Mouse (Mus musculus): Measurements from ENCODE around the gene Synpo2. TPM values are rescaled to one million over a fixed set of nuclear protein-coding genes. Genes with fewer than 3 reads are reported as not detected.

The Synpo2 gene
- polyA plus RNA-seq, 1 experiment from 2014 or later = 1.5 TPM

- no peak for ATAC-seq
Measured at GRCm38 (mm10) chr3:123237446-123237845, 1.5 kb upstream of the Synpo2 start.

GRCm38 (mm10) chr3:123237039-123237438 lies 1.1 kb upstream of the Synpo2 start:
- WGBS = 30% methylated on average over 7 of the region's 7 CpGs
- H3K4me3 ChIP-seq (replicated peaks) = no peak overlapping the region
- H3K9me3 ChIP-seq = no peaks in the 10 kb centered on the region

More at GRCm38 (mm10) chr3:123237446-123237845, 1.5 kb upstream of the Synpo2 start:
- no peak overlapping the region for H3K4me3 ChIP-seq (replicated peaks)
- H3K9ac ChIP-seq (replicated peaks) = no peak overlapping the region
- peaks cover 11% of the 10 kb centered on the region for H3K4me1 ChIP-seq (replicated peaks)
- H3K36me3 ChIP-seq = no peaks in the 10 kb centered on the region
- no peak overlapping the region for H3K27ac ChIP-seq
- H3K27me3 ChIP-seq = peaks cover 17% of the 10 kb centered on the region
- H3K4me2 ChIP-seq (replicated peaks) = no peak overlapping the region
- H3K9me3 ChIP-seq = no peaks in the 10 kb centered on the region

GRCm38 (mm10) chr3:123235495-123235894 lies 454 bp downstream of the Synpo2 start:
- peak; percentile 34; the same call in 1 of the 2 replicates for ATAC-seq

More at GRCm38 (mm10) chr3:123237039-123237438, 1.1 kb upstream of the Synpo2 start:
- Histone ChIP-seq H3K4me2 (replicated peaks) (no peak overlapping the region), H3K27ac (no peak overlapping the region), H3K9ac (replicated peaks) (no peak overlapping the region), H3K4me1 (replicated peaks) (peaks cover 11% of the 10 kb centered on the region), H3K27me3 (peaks cover 17% of the 10 kb centered on the region), H3K36me3 (no peaks in the 10 kb centered on the region)
- no peak for ATAC-seq

GRCm38 (mm10) chr3:123234191-123234836 lies 1.6 kb downstream of the Synpo2 start:
- ATAC-seq = no peak
- Histone ChIP-seq H3K27ac (no peak overlapping the region), H3K27me3 (peaks cover 17% of the 10 kb centered on the region), H3K9me3 (no peaks in the 10 kb centered on the region), H3K36me3 (no peaks in the 10 kb centered on the region), H3K9ac (replicated peaks) (no peak overlapping the region), H3K4me3 (replicated peaks) (no peak overlapping the region), H3K4me1 (replicated peaks) (peaks cover 11% of the 10 kb centered on the region), H3K4me2 (replicated peaks) (no peak overlapping the region)
- WGBS = 46% methylated on average over 16 of the region's 16 CpGs

More at GRCm38 (mm10) chr3:123235495-123235894, 454 bp downstream of the Synpo2 start:
- Histone ChIP-seq H3K9me3 (no peaks in the 10 kb centered on the region), H3K36me3 (no peaks in the 10 kb centered on the region), H3K4me1 (replicated peaks) (peaks cover 11% of the 10 kb centered on the region), H3K4me2 (replicated peaks) (peak overlapping the region; percentile 88), H3K27ac (no peak overlapping the region), H3K27me3 (peaks cover 17% of the 10 kb centered on the region), H3K9ac (replicated peaks) (peak overlapping the region; percentile 45; the same call in 1 of the 2 replicates), H3K4me3 (replicated peaks) (peak overlapping the region; percentile 46)
- whole genome bisulfite sequencing = 14% methylated on average over 7 of the region's 7 CpGs

GRCm38 (mm10) chr3:123231639-123232038 lies 4.3 kb downstream of the Synpo2 start:
- Histone ChIP-seq H3K36me3 (no peaks in the 10 kb centered on the region), H3K27me3 (peaks cover 13% of the 10 kb centered on the region; the same call in 1 of the 2 replicates), H3K9me3 (no peaks in the 10 kb centered on the region), H3K27ac (no peak overlapping the region), H3K4me1 (replicated peaks) (peaks cover 11% of the 10 kb centered on the region), H3K4me2 (replicated peaks) (no peak overlapping the region), H3K4me3 (replicated peaks) (no peak overlapping the region), H3K9ac (replicated peaks) (no peak overlapping the region)
- no peak for ATAC-seq
- WGBS = 85% methylated on average over 2 of the region's 2 CpGs

- no peaks in the 10 kb centered on the region for H3K36me3 ChIP-seq
- H3K27me3 ChIP-seq = no peaks in the 10 kb centered on the region
- H3K4me2 ChIP-seq (replicated peaks) = no peak overlapping the region
- H3K9me3 ChIP-seq = no peaks in the 10 kb centered on the region
- no peak for ATAC-seq
- H3K4me1 ChIP-seq (replicated peaks) = no peaks in the 10 kb centered on the region
- 91% methylated on average over 3 of the region's 3 CpGs for WGBS
- H3K4me3 ChIP-seq (replicated peaks) = no peak overlapping the region
- no peak overlapping the region for H3K9ac ChIP-seq (replicated peaks)
- no peak overlapping the region for H3K27ac ChIP-seq
Measured at GRCm38 (mm10) chr3:123227276-123227675, 8.7 kb downstream of the Synpo2 start.

GRCm38 (mm10) chr3:123218646-123219045 lies 17.3 kb downstream of the Synpo2 start:
- no peak overlapping the region for H3K4me3 ChIP-seq (replicated peaks)
- no peaks in the 10 kb centered on the region for H3K27me3 ChIP-seq
- no peaks in the 10 kb centered on the region for H3K4me1 ChIP-seq (replicated peaks)
- no peaks in the 10 kb centered on the region for H3K36me3 ChIP-seq
- no peak overlapping the region for H3K27ac ChIP-seq
- no peaks in the 10 kb centered on the region for H3K9me3 ChIP-seq
- WGBS = 64% methylated on average over 6 of the region's 6 CpGs
- no peak for ATAC-seq
- no peak overlapping the region for H3K4me2 ChIP-seq (replicated peaks)
- H3K9ac ChIP-seq (replicated peaks) = no peak overlapping the region

- ATAC-seq = no peak
- H3K4me2 ChIP-seq (replicated peaks) = no peak overlapping the region
- H3K4me1 ChIP-seq (replicated peaks) = no peaks in the 10 kb centered on the region
- H3K36me3 ChIP-seq = no peaks in the 10 kb centered on the region
- H3K27ac ChIP-seq = no peak overlapping the region
- H3K4me3 ChIP-seq (replicated peaks) = no peak overlapping the region
- H3K9ac ChIP-seq (replicated peaks) = no peak overlapping the region
- no peaks in the 10 kb centered on the region for H3K27me3 ChIP-seq
- H3K9me3 ChIP-seq = no peaks in the 10 kb centered on the region
- WGBS = 84% methylated on average over 4 of the region's 4 CpGs
Measured at GRCm38 (mm10) chr3:123208891-123209290, 27.1 kb downstream of the Synpo2 start.

- Histone ChIP-seq H3K27ac (no peak overlapping the region), H3K4me3 (replicated peaks) (no peak overlapping the region), H3K27me3 (no peaks in the 10 kb centered on the region), H3K9ac (replicated peaks) (no peak overlapping the region), H3K36me3 (no peaks in the 10 kb centered on the region), H3K9me3 (no peaks in the 10 kb centered on the region), H3K4me2 (replicated peaks) (no peak overlapping the region), H3K4me1 (replicated peaks) (no peaks in the 10 kb centered on the region)
- no peak for ATAC-seq
- WGBS = 85% methylated on average over 5 of the region's 5 CpGs
Measured at GRCm38 (mm10) chr3:123207386-123207785, 28.6 kb downstream of the Synpo2 start.

- Histone ChIP-seq H3K27ac (no peak overlapping the region), H3K4me3 (replicated peaks) (no peak overlapping the region), H3K9me3 (no peaks in the 10 kb centered on the region), H3K36me3 (no peaks in the 10 kb centered on the region), H3K4me2 (replicated peaks) (no peak overlapping the region), H3K9ac (replicated peaks) (no peak overlapping the region), H3K4me1 (replicated peaks) (no peaks in the 10 kb centered on the region), H3K27me3 (no peaks in the 10 kb centered on the region)
- ATAC-seq = no peak
- 89% methylated on average over 7 of the region's 7 CpGs for WGBS
Measured at GRCm38 (mm10) chr3:123205485-123205884, 30.5 kb downstream of the Synpo2 start.

GRCm38 (mm10) chr3:123205065-123205464 lies 30.9 kb downstream of the Synpo2 start:
- ATAC-seq = no peak
- H3K9ac ChIP-seq (replicated peaks) = no peak overlapping the region
- H3K27me3 ChIP-seq = no peaks in the 10 kb centered on the region
- H3K9me3 ChIP-seq = no peaks in the 10 kb centered on the region
- H3K27ac ChIP-seq = no peak overlapping the region
- no peak overlapping the region for H3K4me3 ChIP-seq (replicated peaks)
- H3K36me3 ChIP-seq = no peaks in the 10 kb centered on the region
- H3K4me2 ChIP-seq (replicated peaks) = no peak overlapping the region
- no peaks in the 10 kb centered on the region for H3K4me1 ChIP-seq (replicated peaks)
- 81% methylated on average over 6 of the region's 6 CpGs for WGBS

GRCm38 (mm10) chr3:123204658-123205057 lies 31.3 kb downstream of the Synpo2 start:
- Histone ChIP-seq H3K9me3 (no peaks in the 10 kb centered on the region), H3K4me2 (replicated peaks) (no peak overlapping the region), H3K4me3 (replicated peaks) (no peak overlapping the region), H3K9ac (replicated peaks) (no peak overlapping the region), H3K4me1 (replicated peaks) (no peaks in the 10 kb centered on the region), H3K36me3 (no peaks in the 10 kb centered on the region), H3K27me3 (no peaks in the 10 kb centered on the region), H3K27ac (no peak overlapping the region)
- ATAC-seq = no peak
- WGBS = 63% methylated on average over 4 of the region's 4 CpGs

- Histone ChIP-seq H3K9me3 (no peaks in the 10 kb centered on the region), H3K4me3 (replicated peaks) (no peak overlapping the region), H3K4me1 (replicated peaks) (no peaks in the 10 kb centered on the region), H3K27ac (no peak overlapping the region), H3K36me3 (no peaks in the 10 kb centered on the region), H3K27me3 (no peaks in the 10 kb centered on the region), H3K9ac (replicated peaks) (no peak overlapping the region), H3K4me2 (replicated peaks) (no peak overlapping the region)
- 86% methylated on average over 2 of the region's 2 CpGs for WGBS
- no peak for ATAC-seq
Measured at GRCm38 (mm10) chr3:123201798-123202197, 34.2 kb downstream of the Synpo2 start.

Measured in midbrain, embryonic 13.5 days (tissue).